Mouse (Mus musculus) heart, adult 2 months (tissue): ENCODE measurements at regions not wholly inside any gene's neighbourhood (a gene's known extent, or its start where the extent isn't known, plus 50 kb on each side); places are given as distances from the start of the nearest gene placed in this dataset.

Source experiments
- DNase-seq, 2 experiments: peaks; one replicate each; pipeline ENCODE4 v3.0.0; 2021
- H3K27ac ChIP-seq: fragments of 200-600 bp; 2 replicates; pipeline ENCODE4 v1.8.1; 2022
- H3K27me3 ChIP-seq: fragments of 200-500 bp; 2 replicates; pipeline ENCODE4 v1.6.1; 2012; ENCODE audit warnings: mild to moderate bottlenecking, low read length, inconsistent platforms, mixed read lengths; ENCODE audit not compliant: control insufficient read depth, insufficient read depth
- H3K36me3 ChIP-seq: fragments of 200-500 bp; 2 replicates; pipeline ENCODE4 v1.6.1; 2012; ENCODE audit warnings: low read length, inconsistent platforms; ENCODE audit not compliant: control insufficient read depth, insufficient read depth
- H3K4me1 ChIP-seq: fragments of 200-500 bp; 2 replicates; pipeline ENCODE4 v1.6.1; 2011; ENCODE audit warnings: low read length; ENCODE audit not compliant: control insufficient read depth, insufficient read depth
- H3K4me3 ChIP-seq: fragments of 200-600 bp; 2 replicates; pipeline ENCODE4 v1.8.1; 2022
- H3K79me2 ChIP-seq: fragments of 200-500 bp; replicated peaks from 2 replicates; pipeline ENCODE4 v1.6.1; 2012; ENCODE audit warnings: mild to moderate bottlenecking, inconsistent platforms, low read length, moderate library complexity, mixed read lengths; ENCODE audit not compliant: control insufficient read depth, insufficient read depth
- H3K9ac ChIP-seq: fragments of 200-500 bp; 2 replicates; pipeline ENCODE4 v1.6.1; 2012; ENCODE audit warnings: low read depth, mild to moderate bottlenecking, control low read depth, inconsistent platforms, low read length, mixed read lengths
- CTCF ChIP-seq: fragments of 200-600 bp; IDR thresholded peaks from 2 replicates; pipeline ENCODE4 v1.8.1; 2022; ENCODE audit warnings: antibody characterized with exemption, mild to moderate bottlenecking, moderate library complexity
- EP300 ChIP-seq: fragments of 200-500 bp; IDR thresholded peaks from 2 replicates; pipeline ENCODE4 v1.6.1; 2011; ENCODE audit warnings: low read depth, low read length, control low read depth; ENCODE audit not compliant: insufficient read depth
- POLR2A ChIP-seq: fragments of 200-500 bp; IDR thresholded peaks from 2 replicates; pipeline ENCODE4 v1.6.1; 2011; ENCODE audit warnings: mild to moderate bottlenecking, low read depth, low read length, control low read depth; ENCODE audit not compliant: insufficient read depth
- WGBS: fragments of 180-500 bp; shearing (Covaris S2); methylation state at CpG from one replicate; pipeline ENCODE4 v1.1.7; 2018; 5-methylcytosine and 5-hydroxymethylcytosine counted together
- intact Hi-C: fragments of 180-260 bp; cut with DNase I; formaldehyde crosslinking; loops from one replicate; pipeline ENCODE4 v1.15.1; 2025

- H3K4me3 ChIP-seq: no peak overlapping the region
- no peaks in the 10 kb centered on the region for H3K36me3 ChIP-seq
- intact Hi-C loops: no loop called here
- DNase-seq: no peak
- H3K27me3 ChIP-seq: no peaks in the 10 kb centered on the region
- TF ChIP-seq CTCF: no peak
- no peak for TF ChIP-seq EP300
- no peak for TF ChIP-seq POLR2A
- 76% methylated on average over 12 of the region's 12 CpGs for WGBS
- H3K27ac ChIP-seq: no peak overlapping the region
- H3K4me1 ChIP-seq: peaks cover 2% of the 10 kb centered on the region
- H3K79me2 ChIP-seq: no peaks in the 10 kb centered on the region
- no peak overlapping the region for H3K9ac ChIP-seq
These were observed 97.2 kb upstream of the Adra1b start for GRCm38 (mm10) chr11:43998046-43998725.

GRCm38 (mm10) chr11:44000056-44000455, 99.0 kb upstream of the Adra1b start:
- DNase-seq: no peak
- intact Hi-C loops: no loop called here
- Histone ChIP-seq H3K79me2 (no peaks in the 10 kb centered on the region), H3K27me3 (no peaks in the 10 kb centered on the region), H3K4me1 (peaks cover 2% of the 10 kb centered on the region), H3K9ac (no peak overlapping the region), H3K4me3 (no peak overlapping the region), H3K27ac (no peak overlapping the region), H3K36me3 (no peaks in the 10 kb centered on the region)
- no peak for TF ChIP-seq CTCF
- WGBS: 87% methylated on average over 4 of the region's 4 CpGs

GRCm38 (mm10) chr11:44001843-44002589, 101.0 kb upstream of the Adra1b start:
- Histone ChIP-seq H3K36me3 (no peaks in the 10 kb centered on the region), H3K27me3 (no peaks in the 10 kb centered on the region), H3K4me3 (no peak overlapping the region), H3K9ac (no peak overlapping the region), H3K4me1 (peaks cover 2% of the 10 kb centered on the region), H3K27ac (no peak overlapping the region), H3K79me2 (no peaks in the 10 kb centered on the region)
- DNase-seq: no peak
- WGBS: 87% methylated on average over 7 of the region's 7 CpGs
- TF ChIP-seq EP300 (no peak), CTCF (no peak), POLR2A (no peak)
- intact Hi-C loops: no loop called here

GRCm38 (mm10) chr11:44002716-44003522, 101.9 kb upstream of the Adra1b start:
- no peak overlapping the region for H3K4me3 ChIP-seq
- TF ChIP-seq EP300 (no peak), POLR2A (no peak), CTCF (no peak)
- H3K79me2 ChIP-seq: no peaks in the 10 kb centered on the region
- H3K36me3 ChIP-seq: no peaks in the 10 kb centered on the region
- H3K27me3 ChIP-seq: no peaks in the 10 kb centered on the region
- no peak overlapping the region for H3K27ac ChIP-seq
- intact Hi-C loops: no loop called here
- peaks cover 2% of the 10 kb centered on the region for H3K4me1 ChIP-seq
- H3K9ac ChIP-seq: no peak overlapping the region
- peak in 1 of 2 experiments; percentile 12 for DNase-seq
- WGBS: 40% methylated on average over 6 of the region's 6 CpGs

- Histone ChIP-seq H3K9ac (no peak overlapping the region), H3K4me3 (no peak overlapping the region), H3K27ac (no peak overlapping the region), H3K79me2 (no peaks in the 10 kb centered on the region), H3K4me1 (peaks cover 2% of the 10 kb centered on the region), H3K36me3 (no peaks in the 10 kb centered on the region), H3K27me3 (no peaks in the 10 kb centered on the region)
- intact Hi-C loops: no loop called here
- WGBS: 47% methylated on average over 5 of the region's 5 CpGs
- TF ChIP-seq EP300: no peak
- TF ChIP-seq CTCF: no peak
- no peak for TF ChIP-seq POLR2A
- DNase-seq: no peak
These were observed 106.6 kb upstream of the Adra1b start for GRCm38 (mm10) chr11:44007526-44008040.

GRCm38 (mm10) chr11:44012314-44012713, 111.3 kb upstream of the Adra1b start:
- intact Hi-C loops: no loop called here
- DNase-seq: no peak
- H3K36me3 ChIP-seq: no peaks in the 10 kb centered on the region
- H3K9ac ChIP-seq: no peak overlapping the region
- H3K4me3 ChIP-seq: no peak overlapping the region
- H3K27me3 ChIP-seq: no peaks in the 10 kb centered on the region
- WGBS: 53% methylated on average over 5 of the region's 5 CpGs
- H3K4me1 ChIP-seq: no peaks in the 10 kb centered on the region
- H3K27ac ChIP-seq: no peak overlapping the region
- no peaks in the 10 kb centered on the region for H3K79me2 ChIP-seq
- TF ChIP-seq EP300: no peak
- TF ChIP-seq CTCF: no peak
- no peak for TF ChIP-seq POLR2A
